Mouse (Mus musculus): ENCODE results near the gene Krt19. TPM values are rescaled to one million over a fixed set of nuclear protein-coding genes. Genes with fewer than 3 reads are reported as not detected.

The Krt19 gene
- 1 to 10 TPM; 1.3 to 4.2 (median 3.7) TPM for total RNA-seq (2022)

GRCm38 (mm10) chr11:100148615-100149330 lies at the start of gene Krt19:
Krt19 (minus strand) TSS chr11:100148665.
- DNase-seq = no peak

GRCm38 (mm10) chr11:100192992-100193391 lies 44.5 kb upstream of the Krt19 start, which contains the start of gene Krt9:
Krt9 (minus strand) TSS chr11:100193246.
- no peak for DNase-seq

- no peak for DNase-seq
Observed at GRCm38 (mm10) chr11:100191820-100192219, 43.4 kb upstream of the Krt19 start.

GRCm38 (mm10) chr11:100186736-100187135 lies 38.3 kb upstream of the Krt19 start:
- DNase-seq = no peak

GRCm38 (mm10) chr11:100181725-100182124 lies 33.3 kb upstream of the Krt19 start:
- DNase-seq = no peak

GRCm38 (mm10) chr11:100179260-100179659 lies 30.8 kb upstream of the Krt19 start:
- no peak for DNase-seq

- DNase-seq = no peak
Observed at GRCm38 (mm10) chr11:100178307-100178706, 29.8 kb upstream of the Krt19 start.

- DNase-seq = no peak
Observed at GRCm38 (mm10) chr11:100176791-100177190, 28.3 kb upstream of the Krt19 start.

GRCm38 (mm10) chr11:100168765-100169762 lies 20.6 kb upstream of the Krt19 start:
- DNase-seq = peak; percentile 33

- no peak for DNase-seq
Observed at GRCm38 (mm10) chr11:100168071-100168470, 19.6 kb upstream of the Krt19 start.

- DNase-seq = no peak
Observed at GRCm38 (mm10) chr11:100164392-100164791, 15.9 kb upstream of the Krt19 start.

GRCm38 (mm10) chr11:100157908-100158477 lies 9.5 kb upstream of the Krt19 start:
- no peak for DNase-seq

- no peak for DNase-seq
Observed at GRCm38 (mm10) chr11:100157331-100157730, 8.9 kb upstream of the Krt19 start.

GRCm38 (mm10) chr11:100155497-100156255 lies 7.2 kb upstream of the Krt19 start:
- DNase-seq = no peak

- DNase-seq = no peak
Observed at GRCm38 (mm10) chr11:100147566-100148353, 705 bp downstream of the Krt19 start.

- no peak for DNase-seq
Observed at GRCm38 (mm10) chr11:100145858-100146560, 2.5 kb downstream of the Krt19 start.

- DNase-seq = no peak
Observed at GRCm38 (mm10) chr11:100145104-100145503, 3.4 kb downstream of the Krt19 start.

GRCm38 (mm10) chr11:100140966-100141365 lies 7.5 kb downstream of the Krt19 start:
- no peak for DNase-seq

- no peak for DNase-seq
Observed at GRCm38 (mm10) chr11:100139391-100139790, 9.1 kb downstream of the Krt19 start.

GRCm38 (mm10) chr11:100138809-100139208 lies 9.7 kb downstream of the Krt19 start:
- no peak for DNase-seq

GRCm38 (mm10) chr11:100137693-100138092 lies 10.8 kb downstream of the Krt19 start:
- DNase-seq = no peak
